Mouse (Mus musculus): ENCODE data around the gene Rnf126.
A peak's percentile ranks its signal among the peaks of the same experiment; 100 is the strongest.

Gene Rnf126

GRCm38 (mm10) chr10:79728323-79729249 lies 38.2 kb downstream of the Rnf126 start:
- no peak for DNase-seq

GRCm38 (mm10) chr10:79726090-79726489 lies 40.7 kb downstream of the Rnf126 start:
- DNase-seq, result peak in 1 of 2 experiments; percentile 51

- DNase-seq, result no peak
Observed at GRCm38 (mm10) chr10:79723692-79724091, 43.1 kb downstream of the Rnf126 start.

- DNase-seq, result no peak
Observed at GRCm38 (mm10) chr10:79723047-79723446, 43.7 kb downstream of the Rnf126 start.

- no peak for DNase-seq
Observed at GRCm38 (mm10) chr10:79721089-79721488, 45.7 kb downstream of the Rnf126 start.

- peak in 1 of 2 experiments; percentile 54 for DNase-seq
Observed at GRCm38 (mm10) chr10:79717640-79718357, 49.0 kb downstream of the Rnf126 start.

- DNase-seq, result no peak
Observed at GRCm38 (mm10) chr10:79716988-79717355, 49.8 kb downstream of the Rnf126 start.

GRCm38 (mm10) chr10:79716254-79716987 lies 50.3 kb downstream of the Rnf126 start, which contains the start of gene Hcn2:
Gene Hcn2, plus strand, starts transcription at chr10:79716634.
- no peak for DNase-seq

GRCm38 (mm10) chr10:79714996-79715395 lies 51.8 kb downstream of the Rnf126 start:
- DNase-seq, result no peak

GRCm38 (mm10) chr10:79713163-79713562 lies 53.6 kb downstream of the Rnf126 start:
- DNase-seq, result no peak

- peak; percentile 41 to 73 for DNase-seq
Observed at GRCm38 (mm10) chr10:79712499-79713126, 54.1 kb downstream of the Rnf126 start.

- no peak for DNase-seq
Observed at GRCm38 (mm10) chr10:79712029-79712428, 54.7 kb downstream of the Rnf126 start.

GRCm38 (mm10) chr10:79709307-79709706 lies 57.4 kb downstream of the Rnf126 start:
- DNase-seq, result no peak

GRCm38 (mm10) chr10:79708668-79709067 lies 58.1 kb downstream of the Rnf126 start:
- DNase-seq, result no peak

Data from spleen, adult 18-20 months (tissue).